Mouse (Mus musculus): ENCODE results near the gene Moap1. TPM values are rescaled to one million over a fixed set of nuclear protein-coding genes. Genes with fewer than 3 reads are reported as not detected.

The Moap1 gene
- polyA plus RNA-seq, 1 experiment from 2014 or later, result 14.3 TPM

DNA sequence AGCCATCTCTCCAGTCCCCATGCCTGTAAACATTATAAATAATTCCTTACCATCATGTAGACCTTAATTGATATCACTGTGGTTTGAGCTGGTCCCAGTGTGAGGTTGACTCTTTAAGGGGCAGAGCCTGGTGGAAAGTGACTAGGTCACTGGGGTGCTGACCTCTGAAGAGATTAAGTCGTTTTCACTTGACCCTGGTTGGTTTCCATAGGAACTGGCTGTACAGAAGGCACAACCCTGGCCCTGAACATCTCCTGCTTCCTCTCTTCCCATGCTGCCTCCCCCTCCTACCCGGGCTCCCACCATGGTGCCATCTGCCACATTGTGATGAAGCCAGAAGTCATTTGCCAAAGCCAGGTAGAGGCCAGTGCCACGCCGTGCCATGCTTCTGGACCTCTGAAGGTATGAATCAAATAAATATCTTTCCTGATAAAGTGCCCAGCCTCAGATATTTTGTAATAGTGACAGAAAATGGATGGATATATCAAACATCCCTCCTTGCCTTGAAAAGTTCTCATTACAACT is 32.5 kb downstream of the Moap1 start:
- H3K9me3 ChIP-seq (ENCODE audit: control insufficient read depth, low read length), result no peaks in the 10 kb centered on the region
- 70% methylated on average over 4 of the region's 4 CpGs for WGBS

GRCm38 (mm10) chr12:102709896-102710295 is 33.6 kb downstream of the Moap1 start:
- peaks cover 6 to 16% of the 10 kb centered on the region in 2 experiments; a peak in 2 of 4 replicates for H3K4me1 ChIP-seq (ENCODE audit: control insufficient read depth in 2 of 2, insufficient read depth in 2 of 2, low read length in 2 of 2)
- H3K4me2 ChIP-seq (ENCODE audit: low read length), result no peak overlapping the region
- WGBS, result 88% methylated on average over 5 of the region's 5 CpGs
- ATAC-seq (ENCODE audit: insufficient number of reproducible peaks, insufficient read depth, low FRiP score, low read depth), result no peak
- H3K36me3 ChIP-seq (ENCODE audit: control insufficient read depth, insufficient read depth, low read length), result no peaks in the 10 kb centered on the region
- peaks cover 7% of the 10 kb centered on the region; the same call in 1 of the 2 replicates for H3K27me3 ChIP-seq (ENCODE audit: control insufficient read depth, insufficient read depth, low read length)
- no peaks in the 10 kb centered on the region for H3K9me3 ChIP-seq (ENCODE audit: control insufficient read depth, low read length)
- H3K9ac ChIP-seq (ENCODE audit: low read length), result no peak overlapping the region
- H3K4me3 ChIP-seq (ENCODE audit: control insufficient read depth in 1 of 2, insufficient read depth in 1 of 2, low read depth in 1 of 2, low read length in 2 of 2), result no peak overlapping the region
- H3K27ac ChIP-seq (replicated peaks in 1 of 2; ENCODE audit: control insufficient read depth in 1 of 2, insufficient read depth in 1 of 2, low read depth in 2 of 2, low read length in 2 of 2), result no peak overlapping the region

More for the DNA sequence above, 32.5 kb downstream of the Moap1 start:
- no peak overlapping the region for H3K9ac ChIP-seq (ENCODE audit: low read length)
- H3K27ac ChIP-seq (replicated peaks in 1 of 2; ENCODE audit: control insufficient read depth in 1 of 2, insufficient read depth in 1 of 2, low read depth in 2 of 2, low read length in 2 of 2), result no peak overlapping the region
- H3K36me3 ChIP-seq (ENCODE audit: control insufficient read depth, insufficient read depth, low read length), result no peaks in the 10 kb centered on the region
- H3K4me2 ChIP-seq (ENCODE audit: low read length), result no peak overlapping the region
- peaks cover 6 to 9% of the 10 kb centered on the region in 2 experiments; a peak in 1 of 4 replicates for H3K4me1 ChIP-seq (ENCODE audit: control insufficient read depth in 2 of 2, insufficient read depth in 2 of 2, low read length in 2 of 2)
- peaks cover 7% of the 10 kb centered on the region; the same call in 1 of the 2 replicates for H3K27me3 ChIP-seq (ENCODE audit: control insufficient read depth, insufficient read depth, low read length)
- ATAC-seq (ENCODE audit: insufficient number of reproducible peaks, insufficient read depth, low FRiP score, low read depth), result no peak
- no peak overlapping the region for H3K4me3 ChIP-seq (ENCODE audit: control insufficient read depth in 1 of 2, insufficient read depth in 1 of 2, low read depth in 1 of 2, low read length in 2 of 2)

DNA sequence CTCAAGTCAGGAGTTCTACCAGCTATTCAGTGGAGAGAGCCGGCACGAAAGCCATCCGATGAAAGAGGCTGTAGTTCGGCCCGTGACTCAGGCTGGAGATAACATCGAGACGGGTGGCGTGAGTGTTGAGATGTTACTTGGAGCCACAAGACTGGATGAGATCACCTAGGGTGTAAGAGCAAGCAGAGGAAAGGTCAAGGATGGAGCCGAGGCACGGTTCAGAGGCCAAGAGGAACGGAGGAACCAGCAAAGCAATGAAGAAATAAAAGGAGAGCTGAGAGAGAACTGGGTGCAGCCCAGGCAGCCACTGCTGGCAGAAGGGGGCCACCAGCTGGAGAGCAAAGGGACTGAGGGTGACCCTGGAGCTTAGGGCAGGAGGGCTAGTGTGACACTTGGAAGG is 35.2 kb downstream of the Moap1 start:
- 0 out of 4 replicates have a peak overlapping the region, but pooled peaks of 1 of the 2 experiments have one; percentile 3 for H3K27ac ChIP-seq (replicated peaks in 1 of 2; ENCODE audit: control insufficient read depth in 1 of 2, insufficient read depth in 1 of 2, low read depth in 2 of 2, low read length in 2 of 2)
- H3K9ac ChIP-seq (ENCODE audit: low read length), result peak overlapping the region; percentile 55; the same call in 1 of the 2 replicates
- H3K4me3 ChIP-seq (ENCODE audit: control insufficient read depth in 1 of 2, insufficient read depth in 1 of 2, low read depth in 1 of 2, low read length in 2 of 2), result peak overlapping the region; percentile 7 to 34; a peak in 3 of 4 replicates
- ATAC-seq (ENCODE audit: insufficient number of reproducible peaks, insufficient read depth, low FRiP score, low read depth), result no peak
- H3K9me3 ChIP-seq (ENCODE audit: control insufficient read depth, low read length), result no peaks in the 10 kb centered on the region
- H3K27me3 ChIP-seq (ENCODE audit: control insufficient read depth, insufficient read depth, low read length), result peaks cover 7% of the 10 kb centered on the region; the same call in 1 of the 2 replicates
- peaks cover 12 to 25% of the 10 kb centered on the region in 2 experiments; a peak in 3 of 4 replicates for H3K4me1 ChIP-seq (ENCODE audit: control insufficient read depth in 2 of 2, insufficient read depth in 2 of 2, low read length in 2 of 2)
- 16% methylated on average over 11 of the region's 11 CpGs for WGBS
- H3K4me2 ChIP-seq (ENCODE audit: low read length), result peak overlapping the region; percentile 58
- no peaks in the 10 kb centered on the region for H3K36me3 ChIP-seq (ENCODE audit: control insufficient read depth, insufficient read depth, low read length)

DNA sequence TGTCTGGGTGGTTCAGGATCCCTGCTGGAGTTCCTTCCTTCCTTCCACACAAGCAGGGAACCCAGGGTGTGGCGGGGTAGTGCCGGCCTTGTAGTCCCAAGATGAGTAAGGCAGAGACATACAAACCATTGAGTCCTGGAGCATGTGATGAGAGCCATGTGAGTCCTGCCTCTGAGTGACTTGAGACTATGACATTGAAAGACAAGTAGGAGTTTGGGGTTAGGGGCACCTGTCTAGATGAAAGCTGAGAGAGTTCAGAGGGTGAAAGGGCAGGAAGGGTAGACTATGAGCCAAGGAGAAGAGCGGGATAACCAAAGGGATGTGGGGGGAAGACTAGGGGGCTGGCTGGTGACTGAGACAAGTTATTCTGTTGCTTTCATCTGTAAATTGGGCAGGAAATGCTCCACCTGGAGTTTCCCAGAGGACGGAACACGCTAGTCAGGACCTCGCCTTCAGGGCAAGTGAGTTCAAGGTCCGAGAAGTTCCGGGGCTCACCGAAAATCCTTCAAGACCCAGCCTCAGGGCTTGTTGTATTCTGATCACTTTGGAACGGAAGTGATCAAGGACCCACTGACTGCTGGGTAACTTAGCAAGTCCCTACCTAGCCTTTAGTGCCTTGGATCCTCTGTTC is 36.5 kb downstream of the Moap1 start:
- H3K4me1 ChIP-seq (ENCODE audit: control insufficient read depth in 2 of 2, insufficient read depth in 2 of 2, low read length in 2 of 2), result peaks cover 15 to 33% of the 10 kb centered on the region in 2 experiments; a peak in 3 of 4 replicates
- no peak for ATAC-seq (ENCODE audit: insufficient number of reproducible peaks, insufficient read depth, low FRiP score, low read depth)
- H3K27ac ChIP-seq (replicated peaks in 1 of 2; ENCODE audit: control insufficient read depth in 1 of 2, insufficient read depth in 1 of 2, low read depth in 2 of 2, low read length in 2 of 2), result no peak overlapping the region
- H3K4me3 ChIP-seq (ENCODE audit: control insufficient read depth in 1 of 2, insufficient read depth in 1 of 2, low read depth in 1 of 2, low read length in 2 of 2), result no peak overlapping the region
- no peaks in the 10 kb centered on the region for H3K36me3 ChIP-seq (ENCODE audit: control insufficient read depth, insufficient read depth, low read length)
- 92% methylated on average over 10 of the region's 10 CpGs for WGBS
- no peak overlapping the region for H3K4me2 ChIP-seq (ENCODE audit: low read length)
- peaks cover 7% of the 10 kb centered on the region; the same call in 1 of the 2 replicates for H3K27me3 ChIP-seq (ENCODE audit: control insufficient read depth, insufficient read depth, low read length)
- no peak overlapping the region for H3K9ac ChIP-seq (ENCODE audit: low read length)
- no peaks in the 10 kb centered on the region for H3K9me3 ChIP-seq (ENCODE audit: control insufficient read depth, low read length)

GRCm38 (mm10) chr12:102705906-102706640 is 37.4 kb downstream of the Moap1 start:
- WGBS, result 66% methylated on average over 6 of the region's 6 CpGs
- H3K4me3 ChIP-seq (ENCODE audit: control insufficient read depth in 1 of 2, insufficient read depth in 1 of 2, low read depth in 1 of 2, low read length in 2 of 2), result peak overlapping the region in 1 of 2 experiments; percentile 82; a peak in 1 of 4 replicates

DNA sequence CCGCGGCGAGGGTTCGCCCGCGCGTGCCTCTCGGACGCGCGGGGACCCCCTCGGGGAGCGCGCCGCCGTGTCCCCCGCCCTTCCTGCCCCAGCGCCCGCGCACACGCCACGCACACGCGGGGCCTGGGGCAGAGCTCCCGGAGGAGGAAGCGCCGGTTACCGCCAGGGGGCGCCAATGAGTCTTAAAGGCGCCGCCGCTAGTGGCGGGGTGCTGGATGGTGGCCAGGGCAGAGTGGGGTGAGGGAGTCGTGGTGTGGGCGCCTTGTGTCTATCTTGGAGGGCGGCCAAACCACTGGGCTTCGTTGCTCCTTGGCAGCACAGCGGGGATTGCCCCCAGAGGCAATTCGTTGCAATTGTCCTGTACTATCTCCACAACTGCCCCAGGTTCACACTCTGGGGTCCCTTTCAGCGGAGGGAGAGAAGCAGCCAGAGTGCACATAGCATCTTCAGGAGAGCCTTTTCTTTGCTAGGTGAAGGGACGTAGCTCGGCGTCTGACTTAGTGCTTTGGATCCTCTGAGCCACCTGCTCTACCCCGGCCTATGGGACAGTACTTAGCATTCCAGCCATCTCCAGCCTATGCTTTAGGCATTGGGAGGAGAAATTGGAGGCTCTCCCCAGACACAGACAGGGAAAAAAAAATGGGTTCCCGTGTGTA is 38.1 kb downstream of the Moap1 start:
- Histone ChIP-seq H3K4me1 (ENCODE audit: control insufficient read depth in 2 of 2, insufficient read depth in 2 of 2, low read length in 2 of 2) (peaks cover 15 to 33% of the 10 kb centered on the region in 2 experiments; a peak in 3 of 4 replicates), H3K9ac (ENCODE audit: low read length) (peak overlapping the region; percentile 88), H3K36me3 (ENCODE audit: control insufficient read depth, insufficient read depth, low read length) (no peaks in the 10 kb centered on the region), H3K4me3 (ENCODE audit: control insufficient read depth in 1 of 2, insufficient read depth in 1 of 2, low read depth in 1 of 2, low read length in 2 of 2) (peak overlapping the region; percentile 78 to 82), H3K4me2 (ENCODE audit: low read length) (peak overlapping the region; percentile 96), H3K9me3 (ENCODE audit: control insufficient read depth, low read length) (no peaks in the 10 kb centered on the region), H3K27me3 (ENCODE audit: control insufficient read depth, insufficient read depth, low read length) (peaks cover 7% of the 10 kb centered on the region; the same call in 1 of the 2 replicates), H3K27ac (replicated peaks in 1 of 2; ENCODE audit: control insufficient read depth in 1 of 2, insufficient read depth in 1 of 2, low read depth in 2 of 2, low read length in 2 of 2) (peak overlapping the region; percentile 49 to 81; a peak in 3 of 4 replicates)
- ATAC-seq (ENCODE audit: insufficient number of reproducible peaks, insufficient read depth, low FRiP score, low read depth), result peak; percentile 77
- WGBS, result 2% methylated on average over 44 of the region's 45 CpGs

More at GRCm38 (mm10) chr12:102705906-102706640, 37.4 kb downstream of the Moap1 start:
- no peak for ATAC-seq (ENCODE audit: insufficient number of reproducible peaks, insufficient read depth, low FRiP score, low read depth)
- Histone ChIP-seq H3K9ac (ENCODE audit: low read length) (peak overlapping the region; percentile 88; the same call in 1 of the 2 replicates), H3K4me2 (ENCODE audit: low read length) (peak overlapping the region; percentile 96), H3K27me3 (ENCODE audit: control insufficient read depth, insufficient read depth, low read length) (peaks cover 7% of the 10 kb centered on the region; the same call in 1 of the 2 replicates), H3K4me1 (ENCODE audit: control insufficient read depth in 2 of 2, insufficient read depth in 2 of 2, low read length in 2 of 2) (peaks cover 15 to 33% of the 10 kb centered on the region in 2 experiments; a peak in 3 of 4 replicates), H3K27ac (replicated peaks in 1 of 2; ENCODE audit: control insufficient read depth in 1 of 2, insufficient read depth in 1 of 2, low read depth in 2 of 2, low read length in 2 of 2) (no peak overlapping the region; a peak in 1 of 4 replicates), H3K36me3 (ENCODE audit: control insufficient read depth, insufficient read depth, low read length) (no peaks in the 10 kb centered on the region), H3K9me3 (ENCODE audit: control insufficient read depth, low read length) (no peaks in the 10 kb centered on the region)
